Mouse (Mus musculus) c-Kit-positive CD71-positive TER-119-positive erythroid progenitor cells, embryonic 14.5 days (primary cell): ENCODE measurements at regions not wholly inside any gene's neighbourhood (a gene's known extent, or its start where the extent isn't known, plus 50 kb on each side); places are given as distances from the start of the nearest gene placed in this dataset.
A peak's percentile ranks its signal among the peaks of the same experiment; 100 is the strongest.
"Not testable (repeated sequence)": the region's sequence is repeated elsewhere in the genome, so short reads cannot be mapped to it uniquely, and the experiment has no call there.

Experiments
- DNase-seq: peaks from one replicate; pipeline ENCODE4 v3.0.0-alpha.2; 2013; ENCODE audit warnings: low spot score

- no peak for DNase-seq
These were observed 1914.7 kb downstream of the Efna5 start for GRCm38 (mm10) chr17:60966401-60966800.

DNA sequence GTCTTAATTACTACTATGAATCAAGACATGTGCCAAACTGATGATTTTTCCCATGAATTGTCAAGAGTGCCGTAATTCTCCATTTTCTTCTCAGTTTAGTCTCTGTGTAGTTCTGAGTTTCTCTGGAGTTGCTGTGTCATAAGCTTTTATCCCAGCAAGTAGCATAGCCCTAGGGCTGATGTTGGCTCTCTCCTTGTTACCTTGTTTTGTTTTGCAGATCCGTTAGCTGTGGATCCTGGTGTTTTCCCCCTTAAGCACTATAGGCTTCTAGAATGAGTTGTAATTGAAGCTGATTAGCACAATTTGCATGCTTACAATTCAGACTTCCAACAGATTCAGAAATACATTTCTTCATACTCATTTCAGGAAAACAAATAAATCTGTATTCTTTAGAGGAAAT, 1915.5 kb downstream of the Efna5 start:
- no peak for DNase-seq

DNA sequence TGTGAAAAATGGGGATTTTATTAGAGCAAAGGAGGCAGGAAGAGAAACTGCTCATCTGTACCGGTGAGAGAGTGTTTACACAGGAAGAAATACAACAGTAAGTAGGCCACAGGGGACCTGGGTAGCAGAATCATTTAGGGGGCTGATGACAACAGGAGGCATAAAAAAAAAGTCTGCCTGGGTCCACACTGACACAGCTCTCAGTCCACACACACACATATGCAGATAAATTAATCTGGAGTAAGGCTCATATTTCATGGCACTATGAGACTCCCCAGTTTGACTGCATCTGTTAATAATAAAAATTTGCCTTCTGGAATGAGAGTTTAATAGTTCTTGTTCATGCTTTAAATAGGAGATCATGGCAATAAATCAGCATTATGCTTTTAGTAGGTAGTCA, 1929.7 kb downstream of the Efna5 start:
- no peak for DNase-seq

DNA sequence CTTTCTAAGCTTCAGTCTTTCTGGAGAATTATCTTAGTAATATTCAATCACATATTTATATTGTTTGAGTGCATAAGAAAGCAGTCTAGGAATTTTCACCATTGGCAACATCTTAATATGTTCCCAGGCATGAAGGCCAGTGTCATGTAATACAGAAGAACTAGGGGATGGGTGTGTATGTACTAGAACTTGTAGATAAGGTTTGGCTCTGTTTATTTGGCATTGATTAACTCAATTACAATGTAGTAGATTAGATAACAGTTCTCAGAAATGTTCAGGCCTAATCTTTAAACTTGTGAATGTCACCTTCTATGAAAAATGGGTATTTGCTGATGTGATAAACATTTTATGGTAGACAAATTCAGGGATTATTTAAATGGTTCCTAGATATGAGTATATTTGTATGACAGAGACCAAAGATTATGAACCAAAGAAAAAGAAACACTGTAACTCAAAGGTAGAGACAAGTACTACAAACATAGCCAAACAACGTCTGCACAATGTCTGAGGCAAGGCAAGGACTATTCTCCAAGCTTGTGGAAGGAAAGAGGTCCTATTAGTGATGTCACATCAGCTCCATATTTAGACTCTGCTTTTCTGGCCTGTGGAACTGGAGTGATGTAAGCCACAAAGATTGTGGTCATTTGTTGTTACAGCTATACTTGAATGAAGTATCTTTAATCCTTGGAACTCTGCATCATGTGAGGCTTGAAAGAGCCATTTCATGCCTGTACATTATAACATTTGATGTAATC, 1924.8 kb upstream of the Nudt12 start:
- no peak for DNase-seq

- DNase-seq: no peak
These were observed 1921.1 kb upstream of the Nudt12 start for GRCm38 (mm10) chr17:60934223-60934622.

GRCm38 (mm10) chr17:60925822-60926383, 1912.7 kb upstream of the Nudt12 start:
- no peak for DNase-seq

DNA sequence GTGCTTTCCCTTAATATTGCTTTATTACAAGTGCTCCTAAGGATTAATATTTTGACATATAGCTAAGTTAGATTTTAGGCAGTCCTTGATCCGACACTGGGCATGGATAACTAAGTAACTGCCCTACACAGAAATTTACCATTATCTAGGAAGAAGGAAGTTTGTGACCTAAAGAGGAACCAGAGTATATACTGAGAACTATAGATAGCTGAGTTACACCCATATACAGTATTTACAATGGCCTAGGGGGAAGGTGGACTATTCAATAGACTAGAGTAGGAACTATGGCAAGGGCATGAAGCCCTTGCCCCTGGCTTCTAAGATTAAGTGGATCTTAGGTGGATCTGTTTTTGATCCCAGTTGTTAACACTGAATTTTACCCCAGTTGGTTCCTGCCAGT, 1869.5 kb upstream of the Nudt12 start:
- not testable (repeated sequence) for DNase-seq

GRCm38 (mm10) chr17:60857445-60857844, 1844.3 kb upstream of the Nudt12 start:
- DNase-seq: no peak

- DNase-seq: no peak
These were observed 1841.5 kb upstream of the Nudt12 start for GRCm38 (mm10) chr17:60854659-60855058.

GRCm38 (mm10) chr17:60838794-60839193, 1825.6 kb upstream of the Nudt12 start:
- DNase-seq: not testable (repeated sequence)

- DNase-seq: no peak
These were observed 1819.4 kb upstream of the Nudt12 start for GRCm38 (mm10) chr17:60832531-60832930.

DNA sequence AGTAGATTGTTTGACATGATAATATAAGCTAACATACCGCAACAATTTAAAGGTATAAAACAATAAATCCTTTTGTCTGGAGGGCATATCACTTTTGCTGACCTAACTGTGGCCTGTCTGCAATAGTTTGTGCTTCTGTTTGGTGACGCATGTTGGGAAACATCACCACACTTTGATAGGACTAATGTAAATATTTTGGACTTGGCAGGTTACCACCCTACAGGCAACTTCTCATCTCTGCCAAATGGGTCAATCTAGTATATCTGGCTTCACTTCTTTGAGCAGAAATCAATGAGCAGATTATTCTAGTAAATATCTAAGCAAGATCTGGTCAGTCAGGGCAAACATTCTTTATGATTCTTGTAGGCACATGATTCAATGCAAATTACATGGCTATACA, 1817.3 kb upstream of the Nudt12 start:
- DNase-seq: no peak

DNA sequence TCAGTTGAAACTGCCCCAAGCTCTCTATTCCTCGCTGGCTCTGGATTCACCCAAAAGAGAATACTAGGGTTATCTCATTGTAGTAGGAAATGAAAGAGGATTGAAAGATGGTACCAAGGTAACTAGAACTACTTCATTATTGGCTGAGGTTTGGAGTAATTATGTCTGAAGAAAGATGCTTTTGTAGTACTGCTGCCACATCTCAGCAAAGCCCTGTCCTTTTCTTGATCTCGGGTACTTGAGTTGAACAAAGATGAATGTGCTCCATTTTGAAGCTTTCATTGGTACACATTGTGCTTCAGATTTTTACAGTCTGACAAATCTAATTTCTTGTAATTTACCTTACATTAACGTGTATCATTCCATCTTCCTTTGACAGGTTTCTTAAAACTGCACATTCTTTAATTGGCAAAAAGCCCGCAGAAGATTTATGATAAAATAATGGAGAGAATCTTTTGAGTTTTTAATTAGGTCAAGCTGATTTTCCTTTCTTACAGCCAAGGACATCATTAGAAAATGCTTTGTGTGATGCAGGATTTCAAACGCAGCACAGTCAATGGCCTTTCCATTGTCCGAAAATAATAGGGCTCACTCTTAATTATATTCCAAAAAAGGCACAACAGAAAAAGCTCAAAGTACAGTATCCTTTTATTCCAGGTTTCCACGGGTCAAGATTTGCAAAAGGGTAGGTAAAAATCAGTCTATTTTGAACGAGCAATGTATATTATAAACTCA, 1791.7 kb upstream of the Nudt12 start:
- no peak for DNase-seq

- DNase-seq: no peak
These were observed 1749.1 kb upstream of the Nudt12 start for GRCm38 (mm10) chr17:60762270-60762669.

DNA sequence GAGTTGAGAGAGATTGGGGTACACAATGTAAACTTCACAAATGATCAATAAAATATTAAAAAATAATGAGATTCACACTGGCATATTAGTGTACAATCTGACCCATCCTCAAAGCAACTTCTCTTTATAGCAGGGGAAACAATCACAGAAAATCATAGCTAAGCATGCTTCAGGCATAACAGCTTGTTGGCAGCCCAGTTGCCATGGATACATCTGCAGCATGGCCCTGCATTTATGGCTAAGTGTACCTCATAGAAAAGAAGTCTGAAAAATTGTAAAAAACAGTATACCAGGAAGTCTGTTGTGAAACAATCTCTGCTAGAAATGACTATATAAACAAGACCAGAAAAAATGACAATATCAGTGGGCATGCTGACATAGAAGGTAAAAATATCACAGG, 1747.9 kb upstream of the Nudt12 start:
- DNase-seq: no peak

DNA sequence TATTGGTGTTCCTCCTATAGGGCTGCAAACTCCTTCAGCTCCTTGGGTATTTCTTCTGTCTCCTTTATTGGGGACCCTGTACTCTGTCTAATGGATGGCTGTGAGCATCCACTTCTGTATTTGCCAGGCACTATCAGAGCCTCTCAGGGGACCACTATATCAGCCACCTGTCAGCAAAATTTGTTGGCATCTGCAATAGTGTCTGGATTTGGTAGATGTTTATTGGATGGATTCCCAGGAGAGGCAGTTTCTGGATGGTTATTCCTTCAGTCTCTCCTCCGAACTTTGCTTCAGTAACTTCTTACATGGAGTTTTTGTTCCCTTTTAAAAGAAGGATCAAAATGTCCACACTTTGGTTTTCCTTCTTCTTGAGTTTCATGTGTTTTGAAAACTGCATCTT, 1729.7 kb upstream of the Nudt12 start:
- DNase-seq: no peak

GRCm38 (mm10) chr17:60738211-60738610, 1725.0 kb upstream of the Nudt12 start:
- no peak for DNase-seq

DNA sequence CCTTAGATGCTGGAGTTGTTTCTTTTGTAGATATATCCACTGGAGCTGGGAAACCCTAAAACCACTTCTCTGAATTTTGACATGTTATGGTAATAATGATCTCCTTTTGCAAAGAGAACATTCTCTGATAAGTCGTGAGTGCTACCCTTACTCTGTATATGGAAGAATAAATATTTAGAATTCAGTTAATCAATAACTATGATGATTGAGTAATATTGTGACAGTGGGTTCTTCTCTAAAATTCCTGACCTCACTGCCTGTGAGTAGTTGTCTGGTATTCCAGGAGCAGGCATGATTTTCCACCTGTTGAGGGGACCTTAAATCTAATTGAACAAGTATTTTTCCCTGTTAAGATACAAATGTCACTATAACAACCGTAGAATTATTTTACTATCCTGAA, 1707.0 kb upstream of the Nudt12 start:
- no peak for DNase-seq

DNA sequence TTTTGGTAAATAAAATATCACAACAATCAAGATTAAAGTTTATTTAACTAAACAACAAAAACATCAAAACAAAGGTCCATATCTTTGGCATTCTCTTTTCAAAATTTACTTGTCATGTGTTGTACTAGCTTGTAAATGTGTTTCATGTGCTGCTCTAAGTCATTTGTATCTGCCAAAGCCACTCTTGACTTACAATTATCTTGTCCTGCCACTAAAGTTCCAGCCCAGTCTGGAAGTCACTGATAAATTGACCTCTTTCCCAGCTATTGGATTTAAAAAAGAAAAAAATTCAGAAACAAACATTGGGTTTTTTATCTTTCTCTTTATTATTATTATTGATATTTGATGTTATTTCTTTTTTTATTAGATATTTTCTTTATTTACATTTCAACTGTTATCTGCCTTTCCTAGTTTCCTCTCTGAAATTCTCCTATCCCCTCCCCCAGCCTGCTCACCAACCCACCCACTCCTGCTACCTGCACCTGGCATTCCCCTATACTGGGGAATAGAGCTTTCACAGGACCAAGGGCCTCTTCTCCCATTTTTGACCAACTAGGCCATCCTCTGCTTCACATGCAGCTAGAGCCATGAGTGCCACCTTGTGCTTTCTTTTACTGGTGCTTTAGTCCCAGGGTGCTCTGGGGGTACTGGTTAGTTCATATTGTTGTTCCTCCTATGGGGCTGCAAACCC, 1704.9 kb upstream of the Nudt12 start:
- DNase-seq: peak; percentile 0

DNA sequence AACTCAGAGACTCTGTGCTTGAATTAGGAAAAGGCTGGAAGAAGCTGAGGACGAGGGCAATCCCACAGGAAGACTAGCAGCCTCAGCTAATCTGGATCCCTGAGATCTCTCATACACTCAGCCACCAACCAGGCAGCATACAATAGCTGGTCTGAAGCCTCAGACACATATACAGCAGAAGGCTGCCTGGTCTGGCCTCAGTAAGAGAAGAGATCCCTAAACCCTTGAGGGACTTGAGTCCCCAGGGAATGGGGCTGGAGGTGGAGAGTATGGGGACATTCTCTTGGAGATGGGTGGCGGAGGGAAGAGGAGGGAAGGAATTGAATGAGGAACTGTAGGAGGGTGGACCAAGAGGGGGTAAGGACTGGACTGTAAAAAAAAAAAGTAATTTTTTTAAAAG, 1704.3 kb upstream of the Nudt12 start:
- no peak for DNase-seq
